Mouse (Mus musculus) activated CD4-positive, CD25-positive, alpha-beta regulatory T cell (primary cell): ENCODE results near the gene Edil3. TPM values are rescaled to one million over a fixed set of nuclear protein-coding genes. Genes with fewer than 3 reads are reported as not detected.

Experiments used
- polyA plus RNA-seq, 2 experiments: library from polyadenylated mRNA; unstranded; fragments of 100-300 nt; shearing (Covaris generic); gene quantifications; one replicate each; pipeline ENCODE4 v1.2.1; 2017

Gene Edil3
- under 1 TPM in 1 of 2 experiments, not detected in 1; 0.28 TPM for polyA plus RNA-seq

DNA sequence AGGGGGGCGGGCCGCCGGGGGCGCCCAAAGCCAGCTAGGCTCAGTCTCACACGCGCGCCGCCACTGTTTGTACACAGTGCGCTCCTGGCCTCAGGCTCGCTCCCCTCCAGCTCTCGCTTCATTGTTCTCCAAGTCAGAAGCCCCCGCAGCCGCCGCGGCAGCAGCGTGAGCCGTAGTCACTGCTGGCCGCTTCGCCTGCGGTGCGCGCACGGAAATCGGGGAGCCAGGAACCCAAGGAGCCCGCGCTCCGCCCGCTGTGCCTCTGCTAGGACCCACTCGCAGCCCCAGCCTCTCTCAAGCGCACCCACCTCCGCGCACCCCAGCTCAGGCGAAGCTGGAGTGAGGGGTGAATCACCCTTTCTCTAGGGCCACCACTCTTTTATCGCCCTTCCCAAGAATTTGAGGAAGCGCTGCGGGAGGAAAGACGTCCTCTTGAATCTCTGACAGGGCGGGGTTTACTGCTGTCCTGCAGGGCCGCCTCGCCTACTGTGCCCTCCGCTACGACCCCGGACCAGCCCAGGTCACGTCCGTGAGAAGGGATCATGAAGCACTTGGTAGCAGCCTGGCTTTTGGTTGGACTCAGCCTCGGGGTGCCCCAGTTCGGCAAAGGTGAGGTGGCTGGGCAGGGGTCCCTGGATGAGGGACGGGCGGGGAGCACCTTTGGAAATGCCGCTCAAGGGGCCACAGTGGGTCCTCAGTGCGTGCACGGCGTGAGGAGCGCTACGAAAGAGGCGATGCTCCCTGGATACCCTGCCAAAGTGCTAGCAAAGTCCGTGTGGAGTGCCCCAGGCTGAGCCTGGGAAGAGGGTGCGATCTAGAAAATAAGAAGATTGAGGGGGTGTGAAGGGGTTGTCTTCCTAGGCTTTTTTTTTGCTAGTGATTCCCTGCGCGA is at the start of gene Edil3:
Gene Edil3, plus strand, starts transcription at position 33 of the 892 bp plus-strand sequence.

